Mouse (Mus musculus) neural tube, embryonic 12.5 days (tissue): ENCODE results near the gene Fbxo31. TPM values are rescaled to one million over a fixed set of nuclear protein-coding genes. Genes with fewer than 3 reads are reported as not detected.

Source experiments
- polyA plus RNA-seq: library from polyadenylated mRNA; unstranded; fragments of >200 nt; fragmentation: Nextera tagmentation; extraction: Ambion mirVana; gene quantifications from 2 replicates; pipeline ENCODE4 v1.2.1, GENCODE M21; 2016

Gene Fbxo31
- polyA plus RNA-seq, 1 experiment from 2014 or later: 31.1 TPM

Other genes with a start within 250 kb of the Fbxo31 start
- gene 1700018B08Rik, start 34.5 kb downstream of the Fbxo31 start, polyA plus RNA-seq: not detected in 2 replicates
- 344 and 353 TPM in 2 replicates for gene Map1lc3b, start 11.6 kb upstream of the Fbxo31 start, polyA plus RNA-seq
- 23.1 and 23.9 TPM in 2 replicates for gene Zcchc14, start 74.1 kb upstream of the Fbxo31 start, polyA plus RNA-seq
- gene Jph3, start 150.8 kb upstream of the Fbxo31 start, polyA plus RNA-seq: 59.1 and 66.9 TPM in 2 replicates